Mouse (Mus musculus) ES-E14 (cell line): ENCODE results near the gene Itgb8. TPM values are rescaled to one million over a fixed set of nuclear protein-coding genes. Genes with fewer than 3 reads are reported as not detected.

Experiments used
- DNase-seq: peaks from one replicate; pipeline ENCODE4 v3.0.0-alpha.2; 2013; ENCODE audit warnings: low read depth, low spot score
- H3K27ac ChIP-seq: 2 replicates; pipeline ENCODE4 v1.5.1; 2012; ENCODE audit warnings: low read depth, mild to moderate bottlenecking, low read length, moderate library complexity, mixed read lengths; ENCODE audit not compliant: poor library complexity, insufficient read depth, severe bottlenecking
- H3K36me3 ChIP-seq: 2 replicates; pipeline ENCODE4 v1.6.1; 2012; ENCODE audit warnings: mild to moderate bottlenecking, low read length, moderate library complexity, mixed read lengths; ENCODE audit not compliant: control insufficient read depth, poor library complexity, insufficient read depth, severe bottlenecking
- H3K4me1 ChIP-seq, 2 experiments: fragments of 150-350 bp in 1 of 2; sonication (generic) in 1 of 2; 2 replicates each; pipeline ENCODE4 v1.6.1; 2012; ENCODE audit warnings: low read length in 2 of 2, mild to moderate bottlenecking in 1 of 2, mixed read lengths in 1 of 2; ENCODE audit not compliant: control insufficient read depth in 2 of 2, insufficient read depth in 2 of 2, poor library complexity in 1 of 2
- H3K4me3 ChIP-seq, 2 experiments: fragments of 150-350 bp in 1 of 2; sonication (generic) in 1 of 2; 2 replicates each; pipeline ENCODE4 v1.5.1; 2012; ENCODE audit warnings: low read length in 2 of 2, low read depth in 1 of 2, mild to moderate bottlenecking in 1 of 2, mixed read lengths in 1 of 2; ENCODE audit not compliant: insufficient read depth in 1 of 2, poor library complexity in 1 of 2, severe bottlenecking in 1 of 2
- H3K9ac ChIP-seq: 2 replicates; pipeline ENCODE4 v1.6.1; 2012; ENCODE audit warnings: low read depth, mild to moderate bottlenecking, low read length, mixed read lengths; ENCODE audit not compliant: poor library complexity, insufficient read depth, severe bottlenecking
- H3K9me3 ChIP-seq: fragments of 150-350 bp; sonication (generic); 2 replicates; pipeline ENCODE4 v1.6.1; 2012; ENCODE audit warnings: low read depth, mild to moderate bottlenecking, low read length; ENCODE audit not compliant: control insufficient read depth, insufficient read depth
- CHD2 ChIP-seq: IDR thresholded peaks from 2 replicates; pipeline ENCODE4 v1.6.1; 2014; ENCODE audit warnings: mild to moderate bottlenecking, low read depth, low read length, inconsistent platforms
- HCFC1 ChIP-seq: IDR thresholded peaks from 2 replicates; pipeline ENCODE4 v1.6.1; 2012; ENCODE audit warnings: low read length, inconsistent platforms, borderline replicate concordance; ENCODE audit not compliant: insufficient read depth
- MAFK ChIP-seq: IDR thresholded peaks from 2 replicates; pipeline ENCODE4 v1.6.1; 2014; ENCODE audit warnings: mild to moderate bottlenecking, low read depth, low read length, inconsistent platforms; ENCODE audit not compliant: insufficient read depth
- ZC3H11A ChIP-seq: IDR thresholded peaks from 2 replicates; pipeline ENCODE4 v1.6.1; 2012; ENCODE audit warnings: low read depth, mild to moderate bottlenecking, inconsistent platforms, low read length, borderline replicate concordance
- ZNF384 ChIP-seq: IDR thresholded peaks from 2 replicates; pipeline ENCODE4 v1.6.1; 2012; ENCODE audit warnings: low read depth, low read length, inconsistent platforms
- in situ Hi-C, 2 experiments: fragments of 600-800 bp; cut with MboI; formaldehyde crosslinking; loops; one replicate each; pipeline ENCODE4 v1.15.1; 2025; ENCODE audit warnings: low sequenced_read_pairs in 2 of 2, inconsistent platforms in 1 of 2; ENCODE audit not compliant: unreplicated experiment in 2 of 2
- total RNA-seq: library from RNA; depleted of rRNA; stranded (reverse); fragments of 300-350 nt; gene quantifications from 2 replicates; pipeline ENCODE4 v1.2.3, GENCODE M21; 2012

Gene Itgb8
- total RNA-seq, 1 experiment = 0.45 TPM

GRCm38 (mm10) chr12:119215225-119215624 lies 23.4 kb downstream of the Itgb8 start:
- Histone ChIP-seq H3K27ac (no peak overlapping the region), H3K9ac (no peak overlapping the region), H3K4me1 (no peaks in the 10 kb centered on the region), H3K36me3 (no peaks in the 10 kb centered on the region), H3K4me3 (no peak overlapping the region), H3K9me3 (no peaks in the 10 kb centered on the region)
- DNase-seq = no peak
- in situ Hi-C loops = no loop called here
- TF ChIP-seq ZC3H11A = no peak
- no peak for TF ChIP-seq CHD2
- no peak for TF ChIP-seq HCFC1
- no peak for TF ChIP-seq ZNF384
- no peak for TF ChIP-seq MAFK

- DNase-seq = no peak
- no peak for TF ChIP-seq ZC3H11A
- no peak for TF ChIP-seq CHD2
- in situ Hi-C loops = no loop called here
Measured at GRCm38 (mm10) chr12:119211533-119211932, 27.1 kb downstream of the Itgb8 start.

GRCm38 (mm10) chr12:119210590-119210989 lies 28.0 kb downstream of the Itgb8 start:
- no peak overlapping the region for H3K9ac ChIP-seq
- H3K36me3 ChIP-seq = no peaks in the 10 kb centered on the region
- no peak overlapping the region for H3K4me3 ChIP-seq
- DNase-seq = no peak
- TF ChIP-seq HCFC1 (no peak), ZNF384 (no peak), CHD2 (no peak), ZC3H11A (no peak), MAFK (no peak)
- H3K4me1 ChIP-seq = no peaks in the 10 kb centered on the region
- no peak overlapping the region for H3K27ac ChIP-seq
- in situ Hi-C loops = no loop called here
- H3K9me3 ChIP-seq = no peaks in the 10 kb centered on the region

More at GRCm38 (mm10) chr12:119211533-119211932, 27.1 kb downstream of the Itgb8 start:
- H3K9ac ChIP-seq = no peak overlapping the region
- no peak overlapping the region for H3K27ac ChIP-seq
- no peaks in the 10 kb centered on the region for H3K36me3 ChIP-seq
- no peaks in the 10 kb centered on the region for H3K9me3 ChIP-seq
- H3K4me1 ChIP-seq = no peaks in the 10 kb centered on the region
- no peak overlapping the region for H3K4me3 ChIP-seq

- no peak overlapping the region for H3K4me3 ChIP-seq
- no peak overlapping the region for H3K9ac ChIP-seq
- no peaks in the 10 kb centered on the region for H3K9me3 ChIP-seq
- in situ Hi-C loops = no loop called here
- no peaks in the 10 kb centered on the region for H3K4me1 ChIP-seq
- no peaks in the 10 kb centered on the region for H3K36me3 ChIP-seq
- no peak for DNase-seq
- H3K27ac ChIP-seq = no peak overlapping the region
- TF ChIP-seq CHD2 (no peak), ZC3H11A (no peak), MAFK (no peak), ZNF384 (no peak), HCFC1 (no peak)
Measured at GRCm38 (mm10) chr12:119210073-119210425, 28.6 kb downstream of the Itgb8 start.

- H3K27ac ChIP-seq = no peak overlapping the region
- no peak overlapping the region for H3K4me3 ChIP-seq
- no peak for DNase-seq
- in situ Hi-C loops = no loop called here
- H3K9ac ChIP-seq = no peak overlapping the region
- no peaks in the 10 kb centered on the region for H3K9me3 ChIP-seq
- H3K36me3 ChIP-seq = no peaks in the 10 kb centered on the region
- H3K4me1 ChIP-seq = no peaks in the 10 kb centered on the region
- TF ChIP-seq CHD2 (no peak), HCFC1 (no peak), MAFK (no peak), ZC3H11A (no peak), ZNF384 (no peak)
Measured at GRCm38 (mm10) chr12:119209384-119210072, 29.1 kb downstream of the Itgb8 start.
